Mouse (Mus musculus): ENCODE measurements at regions not wholly inside any gene's neighbourhood (a gene's known extent, or its start where the extent isn't known, plus 50 kb on each side); places are given as distances from the start of the nearest gene placed in this dataset.

GRCm38 (mm10) chr6:109125447-109125846, 297.0 kb downstream of the Edem1 start:
- Histone ChIP-seq H3K27ac (ENCODE audit: low read depth, low read length) (no peak overlapping the region), H3K9ac (ENCODE audit: low read length) (no peak overlapping the region), H3K4me2 (ENCODE audit: low read depth, low read length, severe bottlenecking) (no peak overlapping the region), H3K27me3 (ENCODE audit: control insufficient read depth, insufficient read depth, low read length) (no peaks in the 10 kb centered on the region), H3K4me3 (ENCODE audit: low read depth, low read length) (no peak overlapping the region), H3K4me1 (replicated peaks; ENCODE audit: control insufficient read depth, insufficient read depth, low read length) (no peaks in the 10 kb centered on the region), H3K9me3 (ENCODE audit: control insufficient read depth, low read length) (no peaks in the 10 kb centered on the region), H3K36me3 (ENCODE audit: control insufficient read depth, insufficient read depth, low read length) (no peaks in the 10 kb centered on the region)
- ATAC-seq (replicated peaks; ENCODE audit: low FRiP score): no peak
- WGBS: 91% methylated on average over 12 of the region's 12 CpGs
- DNase-seq (ENCODE audit: low spot score): no peak

GRCm38 (mm10) chr6:109127203-109127602, 298.8 kb downstream of the Edem1 start:
- no peaks in the 10 kb centered on the region for H3K27me3 ChIP-seq (ENCODE audit: control insufficient read depth, insufficient read depth, low read length)
- no peak overlapping the region for H3K27ac ChIP-seq (ENCODE audit: low read depth, low read length)
- H3K9me3 ChIP-seq (ENCODE audit: control insufficient read depth, low read length): no peaks in the 10 kb centered on the region
- no peak overlapping the region for H3K4me3 ChIP-seq (ENCODE audit: low read depth, low read length)
- ATAC-seq (replicated peaks; ENCODE audit: low FRiP score) (no peak), DNase-seq (ENCODE audit: low spot score) (no peak)
- H3K4me1 ChIP-seq (replicated peaks; ENCODE audit: control insufficient read depth, insufficient read depth, low read length): no peaks in the 10 kb centered on the region
- H3K9ac ChIP-seq (ENCODE audit: low read length): no peak overlapping the region
- WGBS: 71% methylated on average over 1 of the region's 1 CpGs
- H3K36me3 ChIP-seq (ENCODE audit: control insufficient read depth, insufficient read depth, low read length): no peaks in the 10 kb centered on the region
- no peak overlapping the region for H3K4me2 ChIP-seq (ENCODE audit: low read depth, low read length, severe bottlenecking)

GRCm38 (mm10) chr6:109146111-109146510, 317.7 kb downstream of the Edem1 start:
- ATAC-seq (replicated peaks; ENCODE audit: low FRiP score) (no peak), DNase-seq (ENCODE audit: low spot score) (no peak)
- Histone ChIP-seq H3K27me3 (ENCODE audit: control insufficient read depth, insufficient read depth, low read length) (no peaks in the 10 kb centered on the region), H3K27ac (ENCODE audit: low read depth, low read length) (no peak overlapping the region), H3K9ac (ENCODE audit: low read length) (no peak overlapping the region), H3K36me3 (ENCODE audit: control insufficient read depth, insufficient read depth, low read length) (no peaks in the 10 kb centered on the region), H3K4me2 (ENCODE audit: low read depth, low read length, severe bottlenecking) (no peak overlapping the region), H3K4me3 (ENCODE audit: low read depth, low read length) (no peak overlapping the region), H3K4me1 (replicated peaks; ENCODE audit: control insufficient read depth, insufficient read depth, low read length) (no peaks in the 10 kb centered on the region), H3K9me3 (ENCODE audit: control insufficient read depth, low read length) (no peaks in the 10 kb centered on the region)
- WGBS: 86% methylated on average over 5 of the region's 5 CpGs

GRCm38 (mm10) chr6:109149043-109149442, 320.6 kb downstream of the Edem1 start:
- 83% methylated on average over 8 of the region's 8 CpGs for WGBS
- H3K4me1 ChIP-seq (replicated peaks; ENCODE audit: control insufficient read depth, insufficient read depth, low read length): no peaks in the 10 kb centered on the region
- H3K9ac ChIP-seq (ENCODE audit: low read length): no peak overlapping the region
- no peak overlapping the region for H3K4me3 ChIP-seq (ENCODE audit: low read depth, low read length)
- H3K27ac ChIP-seq (ENCODE audit: low read depth, low read length): no peak overlapping the region
- no peaks in the 10 kb centered on the region for H3K9me3 ChIP-seq (ENCODE audit: control insufficient read depth, low read length)
- ATAC-seq (replicated peaks; ENCODE audit: low FRiP score) (no peak), DNase-seq (ENCODE audit: low spot score) (no peak)
- no peak overlapping the region for H3K4me2 ChIP-seq (ENCODE audit: low read depth, low read length, severe bottlenecking)
- H3K27me3 ChIP-seq (ENCODE audit: control insufficient read depth, insufficient read depth, low read length): no peaks in the 10 kb centered on the region
- no peaks in the 10 kb centered on the region for H3K36me3 ChIP-seq (ENCODE audit: control insufficient read depth, insufficient read depth, low read length)

- H3K4me2 ChIP-seq (ENCODE audit: low read depth, low read length, severe bottlenecking): no peak overlapping the region
- H3K9ac ChIP-seq (ENCODE audit: low read length): no peak overlapping the region
- no peaks in the 10 kb centered on the region for H3K9me3 ChIP-seq (ENCODE audit: control insufficient read depth, low read length)
- DNase-seq (ENCODE audit: low spot score) (peak; percentile 80), ATAC-seq (replicated peaks; ENCODE audit: low FRiP score) (peak; percentile 82)
- H3K36me3 ChIP-seq (ENCODE audit: control insufficient read depth, insufficient read depth, low read length): no peaks in the 10 kb centered on the region
- 59% methylated on average over 21 of the region's 22 CpGs for WGBS
- H3K4me3 ChIP-seq (ENCODE audit: low read depth, low read length): no peak overlapping the region
- H3K27me3 ChIP-seq (ENCODE audit: control insufficient read depth, insufficient read depth, low read length): no peaks in the 10 kb centered on the region
- no peaks in the 10 kb centered on the region for H3K4me1 ChIP-seq (replicated peaks; ENCODE audit: control insufficient read depth, insufficient read depth, low read length)
- H3K27ac ChIP-seq (ENCODE audit: low read depth, low read length): no peak overlapping the region
Observed at GRCm38 (mm10) chr6:109150023-109150911, 321.8 kb downstream of the Edem1 start.

GRCm38 (mm10) chr6:109150912-109151256, 322.4 kb downstream of the Edem1 start:
- no peaks in the 10 kb centered on the region for H3K4me1 ChIP-seq (replicated peaks; ENCODE audit: control insufficient read depth, insufficient read depth, low read length)
- H3K27me3 ChIP-seq (ENCODE audit: control insufficient read depth, insufficient read depth, low read length): no peaks in the 10 kb centered on the region
- no peak overlapping the region for H3K4me2 ChIP-seq (ENCODE audit: low read depth, low read length, severe bottlenecking)
- DNase-seq (ENCODE audit: low spot score) (no peak), ATAC-seq (replicated peaks; ENCODE audit: low FRiP score) (peak; percentile 37; the same call in 1 of the 2 replicates)
- H3K27ac ChIP-seq (ENCODE audit: low read depth, low read length): no peak overlapping the region
- no peaks in the 10 kb centered on the region for H3K9me3 ChIP-seq (ENCODE audit: control insufficient read depth, low read length)
- no peak overlapping the region for H3K4me3 ChIP-seq (ENCODE audit: low read depth, low read length)
- 85% methylated on average over 9 of the region's 9 CpGs for WGBS
- no peak overlapping the region for H3K9ac ChIP-seq (ENCODE audit: low read length)
- H3K36me3 ChIP-seq (ENCODE audit: control insufficient read depth, insufficient read depth, low read length): no peaks in the 10 kb centered on the region

- DNase-seq (ENCODE audit: low spot score) (no peak), ATAC-seq (replicated peaks; ENCODE audit: low FRiP score) (no peak)
- Histone ChIP-seq H3K4me1 (replicated peaks; ENCODE audit: control insufficient read depth, insufficient read depth, low read length) (no peaks in the 10 kb centered on the region), H3K27me3 (ENCODE audit: control insufficient read depth, insufficient read depth, low read length) (no peaks in the 10 kb centered on the region), H3K4me3 (ENCODE audit: low read depth, low read length) (no peak overlapping the region), H3K9ac (ENCODE audit: low read length) (no peak overlapping the region), H3K4me2 (ENCODE audit: low read depth, low read length, severe bottlenecking) (no peak overlapping the region), H3K27ac (ENCODE audit: low read depth, low read length) (no peak overlapping the region), H3K9me3 (ENCODE audit: control insufficient read depth, low read length) (no peaks in the 10 kb centered on the region), H3K36me3 (ENCODE audit: control insufficient read depth, insufficient read depth, low read length) (no peaks in the 10 kb centered on the region)
- WGBS: 65% methylated on average over 7 of the region's 7 CpGs
Observed at GRCm38 (mm10) chr6:109153624-109154023, 325.2 kb downstream of the Edem1 start.

- WGBS: 88% methylated on average over 7 of the region's 7 CpGs
- no peak for DNase-seq (ENCODE audit: low spot score)
- Histone ChIP-seq H3K4me1 (replicated peaks; ENCODE audit: control insufficient read depth, insufficient read depth, low read length) (no peaks in the 10 kb centered on the region), H3K9me3 (ENCODE audit: control insufficient read depth, low read length) (no peaks in the 10 kb centered on the region), H3K4me3 (ENCODE audit: low read depth, low read length) (no peak overlapping the region), H3K4me2 (ENCODE audit: low read depth, low read length, severe bottlenecking) (no peak overlapping the region), H3K36me3 (ENCODE audit: control insufficient read depth, insufficient read depth, low read length) (no peaks in the 10 kb centered on the region), H3K27me3 (ENCODE audit: control insufficient read depth, insufficient read depth, low read length) (no peaks in the 10 kb centered on the region), H3K27ac (ENCODE audit: low read depth, low read length) (no peak overlapping the region), H3K9ac (ENCODE audit: low read length) (no peak overlapping the region)
- no peak for ATAC-seq (replicated peaks; ENCODE audit: low FRiP score)
Observed at GRCm38 (mm10) chr6:109159561-109159960, 331.1 kb downstream of the Edem1 start.

GRCm38 (mm10) chr6:109167439-109167838, 339.0 kb downstream of the Edem1 start:
- H3K9ac ChIP-seq (ENCODE audit: low read length): no peak overlapping the region
- no peaks in the 10 kb centered on the region for H3K9me3 ChIP-seq (ENCODE audit: control insufficient read depth, low read length)
- ATAC-seq (replicated peaks; ENCODE audit: low FRiP score) (no peak), DNase-seq (ENCODE audit: low spot score) (no peak)
- H3K27me3 ChIP-seq (ENCODE audit: control insufficient read depth, insufficient read depth, low read length): no peaks in the 10 kb centered on the region
- no peak overlapping the region for H3K4me3 ChIP-seq (ENCODE audit: low read depth, low read length)
- no peak overlapping the region for H3K4me2 ChIP-seq (ENCODE audit: low read depth, low read length, severe bottlenecking)
- H3K36me3 ChIP-seq (ENCODE audit: control insufficient read depth, insufficient read depth, low read length): no peaks in the 10 kb centered on the region
- 86% methylated on average over 5 of the region's 5 CpGs for WGBS
- no peak overlapping the region for H3K27ac ChIP-seq (ENCODE audit: low read depth, low read length)
- H3K4me1 ChIP-seq (replicated peaks; ENCODE audit: control insufficient read depth, insufficient read depth, low read length): no peaks in the 10 kb centered on the region

All from forebrain, embryonic 11.5 days (tissue).